In the genomic region with DNA sequence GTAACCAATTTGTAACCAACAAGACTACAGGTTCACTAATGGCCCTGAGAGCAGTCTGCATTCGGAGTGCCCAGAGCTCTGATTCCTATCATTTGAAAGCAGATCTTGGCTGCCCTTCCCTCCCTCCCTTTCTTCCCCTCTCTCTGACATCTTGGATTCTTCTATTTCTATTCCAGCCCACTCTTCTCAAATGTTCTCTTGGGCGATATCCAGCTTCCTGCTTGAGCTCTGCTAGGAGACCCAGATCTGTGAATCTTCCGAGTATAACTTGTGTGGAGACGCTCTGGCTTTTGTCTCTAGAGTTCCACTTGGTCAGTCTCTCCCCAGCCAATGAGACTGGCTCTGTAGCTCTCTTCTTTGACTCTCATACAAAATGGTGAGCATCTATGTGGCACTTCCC, we compare ENCODE assay signal across 20 mouse cellular contexts.
DNase-seq lines count a peak whose midpoint lies in the region; ATAC-seq and TF ChIP-seq lines count a peak whose summit lies in the region.
"Had no signal": no experiment of that assay in that cellular context is flagged by ENCODE, and none has a peak within 500 bp of the region (broad histone marks: within the 10 kb centered on the region; RNA-seq: fewer than 3 reads in every experiment).

No protein-coding gene starts in this region.

- H3K4me1 ChIP-seq in lung, embryonic 14.5 days (ENCODE audit: insufficient read depth), result no peaks in the 10 kb centered on the region
- H3K4me1 ChIP-seq: embryonic facial prominence, embryonic 15.5 days; heart, embryonic 10.5 days; hindbrain, embryonic 13.5 days had no signal

- no peak overlapping the region for H3K9ac ChIP-seq in lung, embryonic 14.5 days
- H3K9ac ChIP-seq: embryonic facial prominence, embryonic 15.5 days; hindbrain, embryonic 13.5 days had no signal

- H3K27ac ChIP-seq in lung, embryonic 14.5 days (ENCODE audit: low read depth), result no peak overlapping the region
- H3K27ac ChIP-seq: embryonic facial prominence, embryonic 15.5 days; forebrain, embryonic 10.5 days; heart, embryonic 10.5 days; hindbrain, embryonic 13.5 days had no signal

- no peaks in the 10 kb centered on the region for H3K36me3 ChIP-seq in lung, embryonic 14.5 days (ENCODE audit: insufficient read depth)
- H3K36me3 ChIP-seq: embryonic facial prominence, embryonic 15.5 days; forebrain, embryonic 10.5 days; heart, embryonic 10.5 days; hindbrain, embryonic 13.5 days had no signal

- peak; percentile 81 for ATAC-seq in frontal cortex, adult (ENCODE audit: low TSS enrichment)
- ATAC-seq in lung, embryonic 14.5 days (ENCODE audit: insufficient read depth), result no peak
- ATAC-seq: forebrain, embryonic 14.5 days had no signal

- DNase-seq in frontal cortex, postnatal 25 days (ENCODE audit: low spot score in 2 of 2), result no peak
- peak; percentile 46 for DNase-seq in kidney, postnatal 10 days
- no peak for DNase-seq in kidney, postnatal 25 days
- peak; percentile 5 for DNase-seq in lung, embryonic 14.5 days
- DNase-seq in lung, postnatal 10 days, result no peak
- peak; percentile 48 for DNase-seq in telencephalon, adult 2 months (ENCODE audit: low read depth, low spot score)
- DNase-seq: adrenal gland, postnatal 10 days; cerebellum, adult 11-12 months; cerebellum, adult 9-10 months; cerebellum, postnatal 25 days; gastrocnemius, postnatal 10 days; heart, adult 18-20 months; heart, postnatal 10 days had no signal

- WGBS in lung, embryonic 14.5 days, result 78% methylated on average over 4 of the region's 4 CpGs

- no peak overlapping the region for H3K4me2 ChIP-seq in lung, embryonic 14.5 days
- H3K4me2 ChIP-seq: embryonic facial prominence, embryonic 15.5 days; hindbrain, embryonic 13.5 days had no signal

- H3K4me3 ChIP-seq in lung, embryonic 14.5 days (ENCODE audit: low read depth, low read length), result no peak overlapping the region
- H3K4me3 ChIP-seq: embryonic facial prominence, embryonic 15.5 days; erythroblast, embryonic 14.5 days; forebrain, embryonic 10.5 days; heart, embryonic 10.5 days; hindbrain, embryonic 13.5 days had no signal

- TF ChIP-seq CTCF in lung, embryonic 14.5 days (IDR thresholded peaks at IDR 0.05; ENCODE audit: low read depth), result no peak

- no peaks in the 10 kb centered on the region for H3K9me3 ChIP-seq in lung, embryonic 14.5 days (ENCODE audit: low read depth, low read length)
- H3K9me3 ChIP-seq: embryonic facial prominence, embryonic 15.5 days; forebrain, embryonic 10.5 days; heart, embryonic 10.5 days; hindbrain, embryonic 13.5 days had no signal

- no peaks in the 10 kb centered on the region for H3K27me3 ChIP-seq in lung, embryonic 14.5 days (ENCODE audit: insufficient read depth, low read length)
- H3K27me3 ChIP-seq: embryonic facial prominence, embryonic 15.5 days; hindbrain, embryonic 13.5 days had no signal

Comparison
In these comparisons a context has a peak if more than half of its experiments do, and no peak if none do; other contexts are left out.
1. DNase-seq: peak in kidney, postnatal 10 days (single experiment), lung, embryonic 14.5 days (single experiment) and telencephalon, adult 2 months (single experiment); none in frontal cortex, postnatal 25 days (0 of 2), kidney, postnatal 25 days (0 of 2) and lung, postnatal 10 days (single experiment).